Mouse (Mus musculus) telencephalon, adult 2 months (tissue): ENCODE data around the gene Olfr1325.
"Not testable (repeated sequence)": the region's sequence is repeated elsewhere in the genome, so short reads cannot be mapped to it uniquely, and the experiment has no call there.

Experiments
- DNase-seq: peaks from one replicate; pipeline ENCODE4 v3.0.0-alpha.2; 2011; ENCODE audit warnings: low read depth, low spot score

Gene Olfr1325

GRCm38 (mm10) chrX:74592379-74592778 is at the start of gene Olfr1325:
Gene Olfr1325 (plus strand): TSS chrX:74592679.
- no peak for DNase-seq

- DNase-seq, result no peak
These were observed 17.7 kb upstream of the Olfr1325 start, which contains the start of gene Olfr1326-ps1 for GRCm38 (mm10) chrX:74574788-74575187. Gene Olfr1326-ps1 (minus strand): TSS chrX:74574888.

GRCm38 (mm10) chrX:74645466-74646323 is 53.2 kb downstream of the Olfr1325 start, which contains the start of gene Gm5640:
Gene Gm5640 (minus strand): TSS chrX:74645635.
- peak; percentile 2 for DNase-seq

- not testable (repeated sequence) for DNase-seq
These were observed 53.9 kb downstream of the Olfr1325 start for GRCm38 (mm10) chrX:74646393-74646792.
